Mouse (Mus musculus): ENCODE measurements at regions not wholly inside any gene's neighbourhood (a gene's known extent, or its start where the extent isn't known, plus 50 kb on each side); places are given as distances from the start of the nearest gene placed in this dataset.

DNA sequence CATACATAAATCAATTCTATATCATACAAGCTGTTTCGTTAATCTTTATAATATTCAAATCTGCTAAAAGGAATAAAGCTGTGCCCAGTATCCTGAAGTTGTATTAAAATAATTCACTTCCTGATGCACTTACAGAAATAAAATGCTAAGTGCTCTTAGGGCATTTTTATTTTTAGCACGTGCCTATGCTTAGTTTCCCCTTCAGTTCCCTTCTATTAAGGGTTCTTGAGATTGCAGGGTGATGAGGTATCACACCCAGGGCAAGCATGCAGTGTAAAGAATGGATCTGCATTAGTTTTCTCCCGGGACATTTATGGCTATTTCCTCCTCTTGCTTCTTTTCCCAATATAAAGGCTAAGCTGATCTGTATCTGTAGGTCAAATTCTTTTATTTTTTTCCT is 1858.8 kb upstream of the Lrrc6 start:
- no peak for TF ChIP-seq CTCF (conservative IDR thresholded peaks at IDR 0.05 in 1 of 2, IDR thresholded peaks at IDR 0.05 in 1 of 2; ENCODE audit: low read depth in 2 of 2, low read length in 2 of 2)
- TF ChIP-seq POLR2A (IDR thresholded peaks at IDR 0.05; ENCODE audit: low read depth, low read length): no peak
- TF ChIP-seq ELF1 (IDR thresholded peaks at IDR 0.05; ENCODE audit: low read depth, low read length): no peak
- no peak for TF ChIP-seq KAT2A (IDR thresholded peaks at IDR 0.05; ENCODE audit: insufficient replicate concordance, low read length)
- TF ChIP-seq MAX (IDR thresholded peaks at IDR 0.05; ENCODE audit: low read length): no peak
- no peak for TF ChIP-seq EP300 (IDR thresholded peaks at IDR 0.05; ENCODE audit: low read length)
- no peak for TF ChIP-seq NRF1 (IDR thresholded peaks at IDR 0.05; ENCODE audit: low read depth, low read length)
- no peak for TF ChIP-seq SMC3 (IDR thresholded peaks at IDR 0.05; ENCODE audit: low read depth, low read length)
- no peak for TF ChIP-seq ZKSCAN1 (IDR thresholded peaks at IDR 0.05; ENCODE audit: borderline replicate concordance, low read depth, low read length)
- TF ChIP-seq RAD21 (IDR thresholded peaks at IDR 0.05; ENCODE audit: low read depth, low read length): no peak
- TF ChIP-seq E2F4 (IDR thresholded peaks at IDR 0.05; ENCODE audit: insufficient replicate concordance, low read depth, low read length): no peak

Measured in CH12.LX (cell line).